Mouse (Mus musculus): ENCODE measurements around the gene Rgs11. TPM values are rescaled to one million over a fixed set of nuclear protein-coding genes. Genes with fewer than 3 reads are reported as not detected.

Rgs11 gene
- total and polyA plus RNA-seq, 3 experiments = 0.31 to 3.5 (median 0.34) TPM

DNA sequence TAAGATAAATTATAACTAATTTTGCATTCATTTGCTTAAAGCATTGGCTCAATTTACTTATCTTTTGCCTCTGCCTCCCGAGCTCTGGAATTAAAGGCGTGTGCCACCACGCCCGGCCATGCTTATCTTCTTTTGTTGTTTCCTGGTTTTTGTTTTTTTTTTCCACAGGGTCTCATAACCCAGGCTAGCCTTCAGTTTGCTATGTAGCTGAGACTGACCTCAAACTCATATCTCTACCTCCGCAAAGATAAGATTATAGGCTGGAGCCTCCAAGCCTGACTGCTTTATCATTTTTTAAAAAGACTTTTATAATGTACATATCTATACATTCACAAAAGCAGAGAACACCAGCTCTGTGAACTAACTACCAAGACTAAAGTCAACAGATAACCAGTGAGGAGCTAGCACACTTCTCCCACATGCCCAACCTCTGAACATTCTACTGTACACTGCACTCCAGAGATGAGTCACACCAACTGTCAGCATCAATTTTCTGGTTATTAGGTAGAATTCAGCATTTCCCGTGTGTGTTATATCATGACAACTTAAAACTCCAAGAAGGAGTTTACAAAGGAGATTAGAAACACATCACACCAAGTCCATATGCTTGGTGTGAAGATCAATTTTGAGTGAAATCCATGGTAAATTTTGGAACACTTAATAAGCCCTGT, 37.5 kb downstream of the Rgs11 start:
- no peak for TF ChIP-seq CTCF (IDR thresholded peaks at IDR 0.05)
- no peak for TF ChIP-seq EP300 (IDR thresholded peaks at IDR 0.05; ENCODE audit: insufficient read depth, low read depth, low read length)
- no peak for TF ChIP-seq POLR2A (IDR thresholded peaks at IDR 0.05; ENCODE audit: insufficient read depth, low read depth, low read length)
- Histone ChIP-seq H3K4me1 (ENCODE audit: control insufficient read depth, insufficient read depth, low read length) (peaks cover 4% of the 10 kb centered on the region; the same call in 1 of the 2 replicates), H3K79me2 (replicated peaks; ENCODE audit: control insufficient read depth, insufficient read depth, low read length) (peaks cover 1% of the 10 kb centered on the region; the same call in 1 of the 2 replicates), H3K36me3 (ENCODE audit: control insufficient read depth, insufficient read depth, low read length) (peaks cover 2% of the 10 kb centered on the region; the same call in 1 of the 2 replicates), H3K27ac (no peak overlapping the region), H3K9ac (ENCODE audit: low read depth, low read length) (no peak overlapping the region), H3K27me3 (ENCODE audit: control insufficient read depth, insufficient read depth, low read length) (no peaks in the 10 kb centered on the region), H3K4me3 (no peak overlapping the region)
- 54% methylated on average over 6 of the region's 6 CpGs for WGBS
- no peak for DNase-seq
- intact Hi-C loops (cut with DNase I) = loop anchor here (5.0 kb wide), 2 partner anchors 103 to 118 kb away; partner anchors contain the start of genes Axin1 and Mrpl28

DNA sequence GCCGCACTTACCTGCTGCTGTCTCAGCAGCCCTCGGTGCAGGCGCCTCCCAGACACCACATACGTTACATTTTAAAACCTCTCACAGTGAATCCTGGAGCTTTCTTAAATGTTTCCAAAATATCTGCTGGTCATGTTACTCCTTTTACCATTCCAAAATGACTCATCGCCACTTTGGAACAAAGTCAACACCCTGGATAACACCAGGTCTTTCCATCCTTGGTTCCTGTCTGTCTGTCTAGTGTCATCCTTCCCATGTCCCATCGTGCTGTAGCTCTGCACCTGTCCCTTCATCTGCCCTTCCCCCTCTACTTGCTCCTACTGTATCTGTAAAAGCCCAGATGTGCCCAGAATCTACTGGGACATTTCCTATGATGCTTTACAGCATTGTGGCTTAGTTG, 38.2 kb downstream of the Rgs11 start:
- Histone ChIP-seq H3K27me3 (ENCODE audit: control insufficient read depth, insufficient read depth, low read length) (no peaks in the 10 kb centered on the region), H3K79me2 (replicated peaks; ENCODE audit: control insufficient read depth, insufficient read depth, low read length) (peaks cover 1% of the 10 kb centered on the region; the same call in 1 of the 2 replicates), H3K9ac (ENCODE audit: low read depth, low read length) (no peak overlapping the region), H3K4me3 (no peak overlapping the region), H3K4me1 (ENCODE audit: control insufficient read depth, insufficient read depth, low read length) (peaks cover 4% of the 10 kb centered on the region; the same call in 1 of the 2 replicates), H3K27ac (no peak overlapping the region), H3K36me3 (ENCODE audit: control insufficient read depth, insufficient read depth, low read length) (peaks cover 1% of the 10 kb centered on the region; the same call in 1 of the 2 replicates)
- TF ChIP-seq POLR2A (IDR thresholded peaks at IDR 0.05; ENCODE audit: insufficient read depth, low read depth, low read length) (no peak), CTCF (IDR thresholded peaks at IDR 0.05) (no peak), EP300 (IDR thresholded peaks at IDR 0.05; ENCODE audit: insufficient read depth, low read depth, low read length) (no peak)
- 59% methylated on average over 6 of the region's 6 CpGs for WGBS
- no peak for DNase-seq
- intact Hi-C loops (cut with DNase I) = loop anchor here (5.0 kb wide), 2 partner anchors 104 to 119 kb away; partner anchors contain the start of genes Axin1 and Mrpl28

DNA sequence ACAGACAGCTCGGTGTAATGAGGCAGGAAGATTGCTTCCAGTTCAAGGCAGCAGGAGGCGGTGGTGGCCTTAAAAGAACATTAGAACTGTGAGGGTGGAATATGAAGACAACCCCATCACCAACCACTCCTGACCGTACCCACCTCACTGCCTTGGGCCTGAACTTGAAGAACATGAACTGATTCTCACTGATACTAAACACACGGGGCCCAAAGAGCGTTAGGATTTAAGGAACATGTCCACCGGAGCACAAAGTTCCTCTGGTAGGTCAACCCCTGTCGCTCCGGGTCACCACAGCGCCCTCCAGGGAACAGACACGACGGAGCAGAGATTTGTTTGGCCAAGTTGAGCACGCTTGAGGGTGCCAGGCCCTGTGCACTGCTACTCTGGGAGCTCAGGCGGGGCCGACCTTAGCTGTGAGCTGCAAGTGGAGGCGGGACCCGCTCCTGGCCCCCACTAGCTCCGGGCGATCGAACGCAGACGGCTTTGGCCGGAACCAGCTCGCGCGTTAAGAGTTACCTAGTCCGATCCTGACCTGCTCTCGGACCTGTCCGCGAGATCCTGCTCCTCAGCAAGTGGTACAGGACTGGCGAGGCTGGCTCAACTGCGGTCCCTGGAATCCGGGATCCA, 40.8 kb downstream of the Rgs11 start:
- Histone ChIP-seq H3K27ac (peak overlapping the region; percentile 89), H3K27me3 (ENCODE audit: control insufficient read depth, insufficient read depth, low read length) (no peaks in the 10 kb centered on the region), H3K9ac (ENCODE audit: low read depth, low read length) (peak overlapping the region; percentile 82), H3K36me3 (ENCODE audit: control insufficient read depth, insufficient read depth, low read length) (no peaks in the 10 kb centered on the region; the same call in 1 of the 2 replicates), H3K4me1 (ENCODE audit: control insufficient read depth, insufficient read depth, low read length) (peaks cover 4% of the 10 kb centered on the region; the same call in 1 of the 2 replicates), H3K79me2 (replicated peaks; ENCODE audit: control insufficient read depth, insufficient read depth, low read length) (no peaks in the 10 kb centered on the region), H3K4me3 (peak overlapping the region; percentile 66)
- TF ChIP-seq CTCF (IDR thresholded peaks at IDR 0.05) (peak; percentile 53), POLR2A (IDR thresholded peaks at IDR 0.05; ENCODE audit: insufficient read depth, low read depth, low read length) (no peak)
- 2% methylated on average over 32 of the region's 32 CpGs for WGBS
- DNase-seq = no peak
- intact Hi-C loops (cut with DNase I) = loop anchor here (5.0 kb wide), 2 partner anchors 106 to 121 kb away; partner anchors contain the start of genes Axin1 and Mrpl28

DNA sequence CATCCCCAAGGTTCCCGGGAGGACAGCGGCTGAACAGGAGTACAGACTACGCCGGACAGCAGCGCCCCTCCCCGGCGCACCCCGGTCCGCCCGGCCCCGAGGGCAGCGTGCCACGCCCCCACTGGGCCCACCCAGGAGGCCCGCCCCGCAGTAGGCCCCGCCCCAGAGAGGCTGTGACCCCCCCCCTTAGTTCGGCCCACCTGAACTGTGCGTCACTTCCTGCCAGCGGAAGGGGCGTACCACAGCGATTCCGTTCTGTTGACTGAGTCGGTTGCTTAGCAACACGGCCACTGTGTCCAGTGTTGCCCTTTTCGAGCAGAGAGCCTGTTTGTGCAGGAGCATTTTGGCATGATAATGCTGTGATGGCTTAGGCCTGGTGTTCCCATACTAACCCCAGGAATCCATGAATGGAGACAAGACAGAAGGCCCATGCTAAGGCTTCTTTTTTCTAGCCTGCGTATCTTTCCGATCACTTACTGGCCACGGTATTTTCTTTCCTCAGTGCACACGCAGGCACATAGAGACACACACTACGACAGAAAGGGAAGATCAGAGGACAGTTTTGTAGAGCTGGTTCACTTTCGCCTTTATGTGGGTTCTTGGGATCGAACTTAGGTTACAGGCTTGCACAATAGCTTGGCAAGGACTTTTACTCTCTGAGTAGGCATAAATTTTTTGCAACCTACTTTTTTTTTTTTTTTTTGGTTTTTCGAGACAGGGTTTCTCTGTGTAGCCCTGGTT, 41.5 kb downstream of the Rgs11 start, which contains the start of gene Fam234a:
Gene Fam234a, minus strand, starts transcription at position 142 of the 741 bp plus-strand sequence.
- Histone ChIP-seq H3K36me3 (ENCODE audit: control insufficient read depth, insufficient read depth, low read length) (no peaks in the 10 kb centered on the region; the same call in 1 of the 2 replicates), H3K27me3 (ENCODE audit: control insufficient read depth, insufficient read depth, low read length) (no peaks in the 10 kb centered on the region), H3K9ac (ENCODE audit: low read depth, low read length) (peak within 1 kb of the TSS; percentile 82), H3K4me1 (ENCODE audit: control insufficient read depth, insufficient read depth, low read length) (peaks cover 4% of the 10 kb centered on the region; the same call in 1 of the 2 replicates), H3K4me3 (peak within 1 kb of the TSS; percentile 66), H3K79me2 (replicated peaks; ENCODE audit: control insufficient read depth, insufficient read depth, low read length) (no peaks in the 10 kb centered on the region), H3K27ac (peak within 1 kb of the TSS; percentile 89)
- WGBS = 5% methylated on average over 32 of the region's 33 CpGs
- peak; percentile 94 to 95 for DNase-seq
- TF ChIP-seq EP300 (IDR thresholded peaks at IDR 0.05; ENCODE audit: insufficient read depth, low read depth, low read length) (peak; percentile 59; the same call in 1 of the 2 replicates), CTCF (IDR thresholded peaks at IDR 0.05) (peak; percentile 43), POLR2A (IDR thresholded peaks at IDR 0.05; ENCODE audit: insufficient read depth, low read depth, low read length) (peak; percentile 65)
- intact Hi-C loops (cut with DNase I) = loop anchor here (5.0 kb wide), 2 partner anchors 107 to 122 kb away; partner anchors contain the start of genes Axin1 and Mrpl28

- peaks cover 20% of the 10 kb centered on the region for H3K36me3 ChIP-seq (ENCODE audit: control insufficient read depth, insufficient read depth, low read length)
- no peaks in the 10 kb centered on the region for H3K27me3 ChIP-seq (ENCODE audit: control insufficient read depth, insufficient read depth, low read length)
- no peak for DNase-seq
- peak overlapping the region; percentile 90 for H3K4me3 ChIP-seq
- peaks cover 1% of the 10 kb centered on the region; the same call in 1 of the 2 replicates for H3K4me1 ChIP-seq (ENCODE audit: control insufficient read depth, insufficient read depth, low read length)
- 62% methylated on average over 4 of the region's 4 CpGs for WGBS
- intact Hi-C loops (cut with DNase I) = loop anchor here (5.0 kb wide), 2 partner anchors 460 to 955 kb away; no protein-coding TSS in a partner anchor
- no peaks in the 10 kb centered on the region; the same call in 1 of the 2 replicates for H3K79me2 ChIP-seq (replicated peaks; ENCODE audit: control insufficient read depth, insufficient read depth, low read length)
- no peak for TF ChIP-seq EP300 (IDR thresholded peaks at IDR 0.05; ENCODE audit: insufficient read depth, low read depth, low read length)
- no peak overlapping the region for H3K9ac ChIP-seq (ENCODE audit: low read depth, low read length)
- H3K27ac ChIP-seq = peak overlapping the region; percentile 94
These were observed 49.3 kb downstream of the Rgs11 start for GRCm38 (mm10) chr17:26251886-26252538.

Data from heart, adult 2 months (tissue).